Mouse (Mus musculus) left cerebral cortex, postnatal 25 days (tissue): ENCODE measurements around the gene A830031A19Rik. TPM values are rescaled to one million over a fixed set of nuclear protein-coding genes. Genes with fewer than 3 reads are reported as not detected.

ENCODE experiments used
- DNase-seq, 2 experiments: peaks; one replicate each; pipeline ENCODE4 v3.0.0; 2022; ENCODE audit warnings: low spot score in 2 of 2, mixed read lengths in 1 of 2
- intact Hi-C: fragments of 180-260 bp; cut with DNase I; formaldehyde crosslinking; loops from one replicate; pipeline ENCODE4 v1.15.1; 2025
- total RNA-seq, 2 experiments: library from RNA; stranded (reverse); gene quantifications; 2 replicates each; pipeline ENCODE4 v1.2.3; 2021

The A830031A19Rik gene
- total RNA-seq, 2 experiments from 2014 or later, result 1.0 to 1.4 TPM

GRCm38 (mm10) chr11:24097026-24097425 lies 22.2 kb upstream of the A830031A19Rik start:
- DNase-seq, result no peak
- intact Hi-C loops, result no loop called here

- no peak for DNase-seq
- intact Hi-C loops, result no loop called here
These were observed 21.6 kb upstream of the A830031A19Rik start for GRCm38 (mm10) chr11:24096483-24096882.

DNA sequence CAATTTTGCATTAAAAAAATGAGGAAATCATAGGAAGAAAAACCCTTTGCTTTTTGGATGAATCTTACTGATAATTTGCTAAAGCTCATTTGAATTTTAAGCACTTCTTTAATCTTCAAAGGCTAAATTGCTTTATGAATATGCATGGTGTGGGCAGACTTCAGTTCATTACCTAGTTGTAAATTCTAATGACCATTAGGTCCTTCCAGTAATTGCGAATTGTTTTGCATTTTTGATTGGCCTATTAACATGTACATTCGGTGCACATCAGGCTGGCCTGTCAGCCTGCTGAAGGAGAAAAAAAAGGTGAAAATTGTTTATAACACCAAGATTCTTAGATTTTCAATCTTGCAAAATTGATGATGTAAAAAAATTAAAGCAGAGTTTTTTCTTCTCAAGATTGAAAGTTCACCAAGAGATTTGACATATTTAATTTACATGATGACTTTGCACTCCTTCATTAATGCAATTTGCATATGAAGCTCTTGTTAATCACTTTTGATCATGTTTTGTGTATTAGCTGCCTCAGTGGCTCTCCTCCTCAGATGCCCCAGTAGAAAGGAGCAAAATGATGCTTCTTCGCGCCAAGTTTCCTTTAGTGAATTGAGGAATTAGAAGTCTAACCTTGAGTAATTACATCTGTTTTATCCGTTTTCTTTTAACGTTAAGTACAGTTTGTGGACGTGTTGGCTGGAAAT lies 21.0 kb upstream of the A830031A19Rik start:
- DNase-seq, result no peak
- intact Hi-C loops, result no loop called here

DNA sequence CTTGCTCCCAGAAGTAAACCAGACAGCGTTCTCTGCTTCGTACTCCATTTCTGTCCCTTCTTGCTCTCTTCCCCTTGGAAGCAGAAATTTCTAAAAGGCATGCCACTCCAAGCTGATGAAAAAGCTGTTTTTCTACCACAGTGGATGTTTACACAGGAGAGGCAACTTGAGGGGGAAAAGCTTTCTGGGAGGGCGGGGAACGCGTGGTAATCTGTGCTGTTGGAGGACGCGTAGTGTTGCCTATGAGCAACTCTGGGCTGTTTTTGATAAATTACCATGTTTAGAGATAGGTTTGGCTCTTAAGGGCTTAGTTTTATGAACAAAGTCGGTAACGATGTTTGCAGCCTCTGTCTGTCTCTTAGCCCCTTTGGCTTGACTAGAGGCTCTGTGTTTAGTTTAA lies 20.4 kb upstream of the A830031A19Rik start:
- DNase-seq, result peak in 1 of 2 experiments; percentile 34
- intact Hi-C loops, result no loop called here

GRCm38 (mm10) chr11:24094086-24094487 lies 19.2 kb upstream of the A830031A19Rik start:
- intact Hi-C loops, result no loop called here
- peak in 1 of 2 experiments; percentile 38 for DNase-seq

DNA sequence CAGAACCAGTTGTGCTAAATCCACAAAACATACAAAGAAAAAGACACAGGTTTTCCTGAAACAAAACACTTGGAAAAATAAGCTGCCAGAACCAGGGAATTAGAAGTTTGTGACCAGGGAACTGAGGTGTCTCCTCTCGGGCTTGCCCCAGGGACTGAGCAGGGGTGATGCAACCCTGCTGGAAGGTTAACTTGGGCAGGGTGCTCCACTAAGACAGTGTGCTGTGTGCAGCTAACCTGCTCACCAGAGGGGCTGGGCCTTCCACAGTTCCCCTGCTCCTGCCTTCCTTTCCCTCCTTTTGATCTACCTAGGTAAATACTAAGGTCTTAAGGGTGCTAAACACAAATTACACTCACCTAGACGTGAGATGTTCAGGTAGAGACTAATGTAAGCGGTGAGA lies 17.8 kb upstream of the A830031A19Rik start:
- intact Hi-C loops, result no loop called here
- no peak for DNase-seq

- DNase-seq, result peak in 1 of 2 experiments; percentile 22
- intact Hi-C loops, result no loop called here
These were observed 16.7 kb upstream of the A830031A19Rik start for GRCm38 (mm10) chr11:24091393-24092080.

- intact Hi-C loops, result no loop called here
- DNase-seq, result peak in 1 of 2 experiments; percentile 28
These were observed 15.6 kb upstream of the A830031A19Rik start for GRCm38 (mm10) chr11:24090443-24090842.

- intact Hi-C loops, result loop anchor here (10.0 kb wide), 2 partner anchors 658 to 1628 kb away; no protein-coding TSS in a partner anchor
- peak in 1 of 2 experiments; percentile 79 for DNase-seq
These were observed 12.2 kb upstream of the A830031A19Rik start for GRCm38 (mm10) chr11:24087069-24087468.

GRCm38 (mm10) chr11:24085986-24086385 lies 11.1 kb upstream of the A830031A19Rik start:
- intact Hi-C loops, result loop anchor here (10.0 kb wide), 2 partner anchors 659 to 1629 kb away; no protein-coding TSS in a partner anchor
- DNase-seq, result no peak

- peak in 1 of 2 experiments; percentile 20 for DNase-seq
- intact Hi-C loops, result loop anchor here (5.0 to 10.0 kb wide), 5 partner anchors 58 to 1778 kb away; no protein-coding TSS in a partner anchor
These were observed 9.7 kb upstream of the A830031A19Rik start for GRCm38 (mm10) chr11:24084590-24084989.

GRCm38 (mm10) chr11:24084077-24084476 lies 9.2 kb upstream of the A830031A19Rik start:
- intact Hi-C loops, result loop anchor here (5.0 to 10.0 kb wide), 5 partner anchors 58 to 1778 kb away; no protein-coding TSS in a partner anchor
- DNase-seq, result no peak

- intact Hi-C loops, result loop anchor here (5.0 to 10.0 kb wide), 5 partner anchors 59 to 1779 kb away; no protein-coding TSS in a partner anchor
- DNase-seq, result peak in 1 of 2 experiments; percentile 32
These were observed 8.6 kb upstream of the A830031A19Rik start for GRCm38 (mm10) chr11:24083423-24083822.

DNA sequence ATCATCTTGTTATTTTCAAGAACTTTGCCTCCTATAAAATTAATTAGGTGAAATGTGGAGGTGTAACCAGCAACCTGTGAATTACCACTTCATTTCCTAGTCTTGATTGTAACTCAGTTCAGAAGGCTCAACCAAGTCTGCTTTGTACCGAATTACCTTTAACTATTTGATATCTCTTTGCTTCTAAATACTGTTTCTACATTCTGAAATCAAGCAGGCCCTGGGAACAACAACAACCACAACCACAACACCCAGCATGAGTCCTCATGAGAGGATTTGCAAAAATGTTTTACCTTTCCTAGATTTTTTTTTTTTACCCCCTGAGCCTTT lies 8.2 kb upstream of the A830031A19Rik start:
- no peak for DNase-seq
- intact Hi-C loops, result loop anchor here (5.0 to 10.0 kb wide), 5 partner anchors 59 to 1779 kb away; no protein-coding TSS in a partner anchor

DNA sequence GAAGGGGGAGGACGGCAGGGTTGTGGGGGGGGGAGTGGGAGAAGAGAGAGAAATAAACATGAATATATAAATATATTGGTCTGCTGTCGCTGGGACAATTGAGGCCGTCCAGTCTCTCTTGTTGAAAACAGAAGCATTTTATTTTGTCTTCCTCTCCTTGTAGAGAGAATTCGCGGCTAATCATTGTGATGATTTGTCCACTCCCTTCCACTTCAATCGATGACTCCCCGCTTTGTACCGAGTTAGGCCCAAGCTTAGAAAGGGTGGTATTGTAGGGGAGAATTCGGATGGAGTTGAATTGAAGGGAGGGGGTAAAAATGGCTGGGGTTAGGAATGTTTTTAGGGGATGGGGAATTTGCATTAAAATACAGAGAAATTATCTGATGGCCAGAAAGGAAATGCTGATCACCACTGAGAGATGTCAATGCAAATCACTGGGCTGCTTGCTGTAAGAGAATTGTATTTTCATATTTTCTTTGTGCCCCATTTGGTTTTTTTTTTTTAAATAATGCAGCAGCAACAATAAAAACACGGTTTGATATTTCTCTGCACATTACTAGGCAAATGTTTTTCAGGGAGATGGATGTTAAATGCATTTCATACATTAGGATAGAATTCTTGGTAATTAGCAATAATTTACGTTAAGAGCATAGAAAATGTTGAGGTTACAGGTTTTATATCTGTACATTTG lies 7.7 kb upstream of the A830031A19Rik start:
- intact Hi-C loops, result loop anchor here (5.0 to 10.0 kb wide), 5 partner anchors 60 to 1780 kb away; no protein-coding TSS in a partner anchor
- DNase-seq, result no peak

GRCm38 (mm10) chr11:24081687-24082384 lies 7.0 kb upstream of the A830031A19Rik start:
- intact Hi-C loops, result loop anchor here (5.0 to 10.0 kb wide), 5 partner anchors 60 to 1780 kb away; no protein-coding TSS in a partner anchor
- DNase-seq, result peak in 1 of 2 experiments; percentile 47

GRCm38 (mm10) chr11:24081016-24081686 lies 6.3 kb upstream of the A830031A19Rik start:
- intact Hi-C loops, result loop anchor here (5.0 to 10.0 kb wide), 5 partner anchors 61 to 1781 kb away; no protein-coding TSS in a partner anchor
- peak in 1 of 2 experiments; percentile 85 for DNase-seq

- intact Hi-C loops, result loop anchor here (5.0 to 10.0 kb wide), 5 partner anchors 62 to 1782 kb away; no protein-coding TSS in a partner anchor
- DNase-seq, result peak in 1 of 2 experiments; percentile 64
These were observed 5.7 kb upstream of the A830031A19Rik start for GRCm38 (mm10) chr11:24080541-24080940.
